Comparison of ENCODE assay signal across 8 mouse cellular contexts in the genomic region with DNA sequence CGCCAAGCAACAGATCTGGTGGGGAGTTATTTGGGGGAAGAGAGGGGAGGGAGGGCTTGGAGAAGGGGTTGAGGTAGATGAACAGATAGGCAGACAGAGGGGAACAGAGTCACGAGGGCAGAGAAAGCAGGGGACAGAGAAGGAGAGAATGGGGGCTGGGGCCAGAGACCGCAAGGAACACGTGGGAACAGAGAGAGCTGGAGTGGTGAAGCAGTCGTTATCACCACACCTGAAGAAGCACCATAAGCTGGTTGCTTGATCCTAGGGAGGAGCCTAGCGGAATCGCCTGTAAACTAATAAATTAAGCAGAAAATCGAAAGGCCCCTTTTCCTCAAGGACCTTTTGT. TPM values are rescaled to one million over a fixed set of nuclear protein-coding genes. Genes with fewer than 3 reads are reported as not detected.
DNase-seq lines count a peak whose midpoint lies in the region; ATAC-seq and TF ChIP-seq lines count a peak whose summit lies in the region.

No protein-coding gene starts in this region.

- H3K36me3 ChIP-seq in E14TG2a.4 (ENCODE audit: insufficient read depth, low read length) = peaks cover 26% of the 10 kb centered on the region
- H3K36me3 ChIP-seq in forebrain, postnatal 0 days (ENCODE audit: insufficient read depth) = no peaks in the 10 kb centered on the region
- H3K36me3 ChIP-seq in liver, postnatal 0 days (replicated peaks; ENCODE audit: insufficient read depth, low read length) = no peaks in the 10 kb centered on the region

- no peak for TF ChIP-seq EP300 in liver, postnatal 0 days (IDR thresholded peaks at IDR 0.05; ENCODE audit: low read depth)

- H3K4me3 ChIP-seq in cerebellum, adult 2 months (replicated peaks; ENCODE audit: insufficient read depth, low read depth, low read length) = peak overlapping the region; percentile 53
- H3K4me3 ChIP-seq in E14TG2a.4 (replicated peaks; ENCODE audit: low read length) = peak overlapping the region; percentile 53
- peak overlapping the region; percentile 38 for H3K4me3 ChIP-seq in forebrain, postnatal 0 days (ENCODE audit: low read depth, low read length)
- H3K4me3 ChIP-seq in liver, postnatal 0 days (ENCODE audit: low read depth, low read length) = peak overlapping the region; percentile 63

- ATAC-seq in forebrain, postnatal 0 days = peak; percentile 16; the same call in 1 of the 2 replicates
- 0 out of 2 replicates have a peak, but pooled peaks have one; percentile 1 for ATAC-seq in liver, postnatal 0 days
- ATAC-seq in cerebellum, adult (ENCODE audit: insufficient number of reproducible peaks, low FRiP score, low TSS enrichment) = no peak

- H3K9me3 ChIP-seq in E14TG2a.4 (ENCODE audit: low read length) = peaks cover 36% of the 10 kb centered on the region
- no peaks in the 10 kb centered on the region for H3K9me3 ChIP-seq in forebrain, postnatal 0 days (ENCODE audit: low read length)
- H3K9me3 ChIP-seq in liver, postnatal 0 days (ENCODE audit: low read length) = no peaks in the 10 kb centered on the region

- H3K4me2 ChIP-seq in forebrain, postnatal 0 days (ENCODE audit: low read depth) = peak overlapping the region; percentile 92
- peak overlapping the region; percentile 83 for H3K4me2 ChIP-seq in liver, postnatal 0 days (ENCODE audit: low read depth, low read length)

- TF ChIP-seq CTCF in cerebellum, adult 2 months (IDR thresholded peaks at IDR 0.05; ENCODE audit: borderline replicate concordance, insufficient read depth, low read depth, low read length) = no peak
- TF ChIP-seq CTCF in E14TG2a.4 (conservative IDR thresholded peaks at IDR 0.05; ENCODE audit: low read length) = no peak
- no peak for TF ChIP-seq CTCF in forebrain, postnatal 0 days (IDR thresholded peaks at IDR 0.05; ENCODE audit: low read depth)
- TF ChIP-seq CTCF in liver, postnatal 0 days (IDR thresholded peaks at IDR 0.05; ENCODE audit: low read depth) = no peak

- H3K27me3 ChIP-seq in cerebellum, adult 2 months (ENCODE audit: control insufficient read depth, insufficient read depth, low read length) = no peaks in the 10 kb centered on the region
- no peaks in the 10 kb centered on the region for H3K27me3 ChIP-seq in E14TG2a.4 (ENCODE audit: insufficient read depth, low read length)
- no peaks in the 10 kb centered on the region for H3K27me3 ChIP-seq in forebrain, postnatal 0 days (ENCODE audit: insufficient read depth, low read length)
- no peaks in the 10 kb centered on the region for H3K27me3 ChIP-seq in liver, postnatal 0 days (ENCODE audit: insufficient read depth, low read length)

- H3K9ac ChIP-seq in forebrain, postnatal 0 days = peak overlapping the region; percentile 54
- H3K9ac ChIP-seq in liver, postnatal 0 days (replicated peaks) = peak overlapping the region; percentile 60

- no peaks in the 10 kb centered on the region for H3K4me1 ChIP-seq in cerebellum, adult 2 months (ENCODE audit: control insufficient read depth, insufficient read depth, low read length)
- peaks cover 31% of the 10 kb centered on the region for H3K4me1 ChIP-seq in E14TG2a.4 (replicated peaks; ENCODE audit: low read depth, low read length)
- H3K4me1 ChIP-seq in forebrain, postnatal 0 days (ENCODE audit: insufficient read depth) = peaks cover 7% of the 10 kb centered on the region; the same call in 1 of the 2 replicates
- peaks cover 5% of the 10 kb centered on the region for H3K4me1 ChIP-seq in liver, postnatal 0 days (ENCODE audit: insufficient read depth)

- no peak for DNase-seq in cerebellum, adult 2 months
- DNase-seq in cerebellum, postnatal 10 days = no peak
- DNase-seq in forebrain, postnatal 0 days = no peak
- no peak for DNase-seq in liver, postnatal 0 days
- no peak for DNase-seq in Muller cell, postnatal 12 days (ENCODE audit: inconsistent ontology term)
- DNase-seq in natural killer cell, adult 2 months (ENCODE audit: low spot score in 2 of 2) = no peak

- WGBS in cerebellum, adult 2 months = 8% methylated on average over 8 of the region's 8 CpGs
- 5% methylated on average over 8 of the region's 8 CpGs for WGBS in forebrain, postnatal 0 days
- 5% methylated on average over 8 of the region's 8 CpGs for WGBS in liver, postnatal 0 days (ENCODE audit: insufficient replicate concordance)

- TF ChIP-seq POLR2A in cerebellum, adult 2 months (IDR thresholded peaks at IDR 0.05; ENCODE audit: borderline replicate concordance, insufficient read depth, low read length) = no peak

- no peak overlapping the region for H3K27ac ChIP-seq in cerebellum, adult 2 months (ENCODE audit: insufficient read depth, low read length)
- H3K27ac ChIP-seq in forebrain, postnatal 0 days (ENCODE audit: low read depth, low read length) = peak overlapping the region; percentile 80
- H3K27ac ChIP-seq in liver, postnatal 0 days (ENCODE audit: low read depth) = peak overlapping the region; percentile 97

RNA-seq across cellular contexts. Expression of a gene that starts 0.4 kb away (rescaled TPM):
- polyA plus RNA-seq in cerebellum, adult 2 months (2012; rRNA removed) = 13.7 and 13.9 TPM in 2 replicates
- total RNA-seq in forebrain, postnatal 0 days (2014; rRNA removed) = 4.4 and 5.2 TPM in 2 replicates
- 8.6 and 9.0 TPM in 2 replicates for polyA plus RNA-seq in forebrain, postnatal 0 days (2015; fragmentation: Nextera tagmentation; extraction: Ambion mirVana)
- polyA plus RNA-seq in liver, postnatal 0 days (2015; fragmentation: Nextera tagmentation; extraction: Ambion mirVana) = 7.4 and 8.4 TPM in 2 replicates

RNA-seq across cellular contexts. Expression of a gene that starts 27.6 kb away (rescaled TPM):
- not detected in 2 replicates for polyA plus RNA-seq in cerebellum, adult 2 months (2012; rRNA removed)
- not detected in 2 replicates for total RNA-seq in forebrain, postnatal 0 days (2014; rRNA removed)
- not detected in 2 replicates for polyA plus RNA-seq in forebrain, postnatal 0 days (2015; fragmentation: Nextera tagmentation; extraction: Ambion mirVana)
- not detected in 2 replicates for polyA plus RNA-seq in liver, postnatal 0 days (2015; fragmentation: Nextera tagmentation; extraction: Ambion mirVana)

RNA-seq across cellular contexts. Expression of a gene that starts 38.7 kb away (rescaled TPM):
- polyA plus RNA-seq in cerebellum, adult 2 months (2012; rRNA removed) = 14.5 and 16.6 TPM in 2 replicates
- 22.5 and 28.3 TPM in 2 replicates for total RNA-seq in forebrain, postnatal 0 days (2014; rRNA removed)
- polyA plus RNA-seq in forebrain, postnatal 0 days (2015; fragmentation: Nextera tagmentation; extraction: Ambion mirVana) = 13.4 and 15.7 TPM in 2 replicates
- 3.4 and 4.1 TPM in 2 replicates for polyA plus RNA-seq in liver, postnatal 0 days (2015; fragmentation: Nextera tagmentation; extraction: Ambion mirVana)

RNA-seq across cellular contexts. Expression of a gene that starts 44.6 kb away (rescaled TPM):
- polyA plus RNA-seq in cerebellum, adult 2 months (2012; rRNA removed) = 1.6 and 2.0 TPM in 2 replicates
- total RNA-seq in forebrain, postnatal 0 days (2014; rRNA removed) = 0.77 and 3.5 TPM in 2 replicates
- 2.5 and 3.4 TPM in 2 replicates for polyA plus RNA-seq in forebrain, postnatal 0 days (2015; fragmentation: Nextera tagmentation; extraction: Ambion mirVana)
- polyA plus RNA-seq in liver, postnatal 0 days (2015; fragmentation: Nextera tagmentation; extraction: Ambion mirVana) = 10.8 and 11.2 TPM in 2 replicates
